ENCODE assay signal across 24 mouse cellular contexts in genomic region chr16:89894816-89895215, GRCm38 (mm10).
DNase-seq lines count a peak whose midpoint lies in the region; ATAC-seq and TF ChIP-seq lines count a peak whose summit lies in the region.
"Had no signal": no experiment of that assay in that cellular context is flagged by ENCODE, and none has a peak within 500 bp of the region (broad histone marks: within the 10 kb centered on the region; RNA-seq: fewer than 3 reads in every experiment).

No protein-coding gene starts in this region.

- H3K27ac ChIP-seq in heart, embryonic 10.5 days, result no peak overlapping the region
- H3K27ac ChIP-seq in kidney, embryonic 15.5 days, result no peak overlapping the region
- H3K27ac ChIP-seq in cortical plate, adult 2 months (ENCODE audit: insufficient read depth, low read length), result no peak overlapping the region
- H3K27ac ChIP-seq in forebrain, embryonic 16.5 days (ENCODE audit: low read length), result no peak overlapping the region
- H3K27ac ChIP-seq: forebrain, embryonic 15.5 days; heart, adult 2 months; hindbrain, embryonic 15.5 days; limb, embryonic 10.5 days; liver, embryonic 15.5 days; macrophage; midbrain, embryonic 15.5 days; neural tube, embryonic 12.5 days had no signal

- peaks cover 20% of the 10 kb centered on the region for H3K4me1 ChIP-seq in heart, embryonic 10.5 days
- H3K4me1 ChIP-seq in kidney, embryonic 15.5 days, result peaks cover 17% of the 10 kb centered on the region; the same call in 1 of the 2 replicates
- H3K4me1 ChIP-seq in cortical plate, adult 2 months (ENCODE audit: control insufficient read depth, insufficient read depth, low read length), result peaks cover 9% of the 10 kb centered on the region
- peaks cover 33% of the 10 kb centered on the region for H3K4me1 ChIP-seq in forebrain, embryonic 16.5 days (replicated peaks; ENCODE audit: control insufficient read depth, insufficient read depth, low read length)

- intact Hi-C loops in heart, postnatal 25 days (cut with DNase I), result no loop called here

- ATAC-seq in kidney, embryonic 15.5 days (replicated peaks; ENCODE audit: low FRiP score), result no peak
- ATAC-seq in forebrain, embryonic 16.5 days, result no peak
- ATAC-seq: activated CD4-positive, CD25-positive, alpha-beta regulatory T cell, adult 4 months; forebrain, embryonic 15.5 days; midbrain, embryonic 15.5 days had no signal

- TF ChIP-seq POLR2A in cortical plate, adult 2 months (IDR thresholded peaks at IDR 0.05; ENCODE audit: extremely low read depth, insufficient read depth, low read length), result no peak

- DNase-seq in heart, adult 8-10 months (ENCODE audit: low spot score), result peak; percentile 33
- no peak for DNase-seq in heart, embryonic 10.5 days (ENCODE audit: low spot score)
- peak; percentile 30 for DNase-seq in kidney, postnatal 14 days
- DNase-seq in heart, postnatal 25 days (ENCODE audit: low spot score), result peak; percentile 30
- no peak for DNase-seq in thymus, postnatal 14 days
- DNase-seq: adrenal gland, postnatal 14 days; cerebellum, adult 2 months; cerebellum, postnatal 36 days; liver; retina, postnatal 1 day; right cerebral cortex, postnatal 25 days; thymus, postnatal 25 days had no signal

- no peaks in the 10 kb centered on the region for H3K9me3 ChIP-seq in heart, embryonic 10.5 days
- no peaks in the 10 kb centered on the region for H3K9me3 ChIP-seq in kidney, embryonic 15.5 days (replicated peaks)
- H3K9me3 ChIP-seq in forebrain, embryonic 16.5 days (ENCODE audit: control insufficient read depth, low read length), result no peaks in the 10 kb centered on the region
- H3K9me3 ChIP-seq: forebrain, embryonic 15.5 days; hindbrain, embryonic 15.5 days; limb, embryonic 10.5 days; liver, embryonic 15.5 days; midbrain, embryonic 15.5 days had no signal

- H3K9ac ChIP-seq in kidney, embryonic 15.5 days, result no peak overlapping the region
- H3K9ac ChIP-seq in forebrain, embryonic 16.5 days (replicated peaks; ENCODE audit: low read depth, low read length), result no peak overlapping the region
- H3K9ac ChIP-seq: forebrain, embryonic 15.5 days; hindbrain, embryonic 15.5 days; liver, embryonic 15.5 days; midbrain, embryonic 15.5 days; neural tube, embryonic 12.5 days had no signal

- no peak overlapping the region for H3K4me2 ChIP-seq in kidney, embryonic 15.5 days
- H3K4me2 ChIP-seq in forebrain, embryonic 16.5 days (ENCODE audit: low read length), result no peak overlapping the region
- H3K4me2 ChIP-seq: forebrain, embryonic 15.5 days; hindbrain, embryonic 15.5 days; liver, embryonic 15.5 days; midbrain, embryonic 15.5 days; neural tube, embryonic 12.5 days had no signal

- no peak overlapping the region for H3K4me3 ChIP-seq in heart, embryonic 10.5 days
- no peak overlapping the region for H3K4me3 ChIP-seq in kidney, embryonic 15.5 days (replicated peaks)
- peak overlapping the region; percentile 64; the same call in 1 of the 2 replicates for H3K4me3 ChIP-seq in cortical plate, adult 2 months (ENCODE audit: insufficient read depth, low read length)
- H3K4me3 ChIP-seq in forebrain, embryonic 16.5 days (replicated peaks; ENCODE audit: low read length), result no peak overlapping the region
- H3K4me3 ChIP-seq: forebrain, embryonic 15.5 days; heart, adult 2 months; hindbrain, embryonic 15.5 days; limb, embryonic 10.5 days; liver, embryonic 15.5 days; midbrain, embryonic 15.5 days; neural tube, embryonic 12.5 days had no signal

- H3K27me3 ChIP-seq in heart, embryonic 10.5 days (ENCODE audit: insufficient read depth, poor library complexity, severe bottlenecking), result no peaks in the 10 kb centered on the region
- no peaks in the 10 kb centered on the region for H3K27me3 ChIP-seq in kidney, embryonic 15.5 days
- no peaks in the 10 kb centered on the region for H3K27me3 ChIP-seq in forebrain, embryonic 16.5 days (replicated peaks; ENCODE audit: control insufficient read depth, insufficient read depth, low read length)
- H3K27me3 ChIP-seq: forebrain, embryonic 15.5 days; hindbrain, embryonic 15.5 days; liver, embryonic 15.5 days; midbrain, embryonic 15.5 days; neural tube, embryonic 12.5 days had no signal

- no peak for TF ChIP-seq CTCF in cortical plate, adult 2 months (IDR thresholded peaks at IDR 0.05; ENCODE audit: extremely low read depth, insufficient read depth, low read length)

- 81% methylated on average over 8 of the region's 8 CpGs for WGBS in heart, embryonic 10.5 days
- 56% methylated on average over 8 of the region's 8 CpGs for WGBS in kidney, embryonic 15.5 days
- WGBS in forebrain, embryonic 16.5 days, result 87% methylated on average over 8 of the region's 8 CpGs

- peaks cover 9% of the 10 kb centered on the region; the same call in 1 of the 2 replicates for H3K36me3 ChIP-seq in heart, embryonic 10.5 days
- peaks cover 10% of the 10 kb centered on the region; the same call in 1 of the 2 replicates for H3K36me3 ChIP-seq in kidney, embryonic 15.5 days
- H3K36me3 ChIP-seq in forebrain, embryonic 16.5 days (ENCODE audit: control insufficient read depth, insufficient read depth), result no peaks in the 10 kb centered on the region
- H3K36me3 ChIP-seq: forebrain, embryonic 15.5 days; hindbrain, embryonic 15.5 days; liver, embryonic 15.5 days; midbrain, embryonic 15.5 days had no signal

Comparison
In these comparisons a context has a peak if more than half of its experiments do, and no peak if none do; other contexts are left out.
1. DNase-seq: peak in heart, adult 8-10 months (single experiment), kidney, postnatal 14 days (single experiment) and heart, postnatal 25 days (single experiment); none in heart, embryonic 10.5 days (single experiment) and thymus, postnatal 14 days (single experiment).